Mouse (Mus musculus) neural tube, embryonic 14.5 days (tissue): Measurements from ENCODE around the gene Vstm2l. TPM values are rescaled to one million over a fixed set of nuclear protein-coding genes. Genes with fewer than 3 reads are reported as not detected.
A peak's percentile ranks its signal among the peaks of the same experiment; 100 is the strongest.

Source experiments
- ATAC-seq: fragments of 200-750 bp; cut with Nextera tagmentation; 2 replicates; pipeline ENCODE4 v1.8.0; 2017; ENCODE audit warnings: low read depth, mild to moderate bottlenecking, moderate TSS enrichment, moderate library complexity
- H3K27ac ChIP-seq: fragments of 300-500 bp; sonication (generic); 2 replicates; pipeline ENCODE4 v1.5.1; 2014; ENCODE audit warnings: low read depth, mild to moderate bottlenecking, control low read depth, low read length, moderate library complexity, mixed read lengths
- H3K27me3 ChIP-seq: fragments of 300-500 bp; sonication (generic); 2 replicates; pipeline ENCODE4 v1.6.1; 2014; ENCODE audit warnings: low read length; ENCODE audit not compliant: control insufficient read depth, insufficient read depth
- H3K36me3 ChIP-seq: fragments of 300-500 bp; sonication (generic); 2 replicates; pipeline ENCODE4 v1.6.1; 2014; ENCODE audit warnings: low read length, mixed read lengths; ENCODE audit not compliant: control insufficient read depth, insufficient read depth
- H3K4me1 ChIP-seq: fragments of 300-500 bp; sonication (generic); 2 replicates; pipeline ENCODE4 v1.6.1; 2014; ENCODE audit warnings: low read length; ENCODE audit not compliant: control insufficient read depth, insufficient read depth
- H3K4me2 ChIP-seq: fragments of 300-500 bp; sonication (generic); 2 replicates; pipeline ENCODE4 v1.6.1; 2014; ENCODE audit warnings: mild to moderate bottlenecking, low read depth, low read length, control low read depth
- H3K4me3 ChIP-seq: fragments of 300-500 bp; sonication (generic); 2 replicates; pipeline ENCODE4 v1.5.1; 2014; ENCODE audit warnings: low read depth, low read length, control low read depth, mixed read lengths
- H3K9ac ChIP-seq: fragments of 300-500 bp; sonication (generic); replicated peaks from 2 replicates; pipeline ENCODE4 v1.6.1; 2014; ENCODE audit warnings: low read depth, mild to moderate bottlenecking, control low read depth, low read length, mixed read lengths
- H3K9me3 ChIP-seq: fragments of 300-500 bp; sonication (generic); 2 replicates; pipeline ENCODE4 v1.6.1; 2016; ENCODE audit warnings: low read length; ENCODE audit not compliant: control insufficient read depth
- WGBS: fragments of 180-500 bp; shearing (Covaris S2); extraction: QIAGEN DNeasy Blood & Tissue Kit; methylation state at CpG from one replicate; pipeline ENCODE4 v1.1.7; 2014; 5-methylcytosine and 5-hydroxymethylcytosine counted together
- polyA plus RNA-seq: library from polyadenylated mRNA; unstranded; fragments of >200 nt; fragmentation: Nextera tagmentation; extraction: Ambion mirVana; gene quantifications from 2 replicates; pipeline ENCODE4 v1.2.1, GENCODE M21; 2014

The Vstm2l gene
- polyA plus RNA-seq, 1 experiment from 2014 or later = 60.0 TPM

DNA sequence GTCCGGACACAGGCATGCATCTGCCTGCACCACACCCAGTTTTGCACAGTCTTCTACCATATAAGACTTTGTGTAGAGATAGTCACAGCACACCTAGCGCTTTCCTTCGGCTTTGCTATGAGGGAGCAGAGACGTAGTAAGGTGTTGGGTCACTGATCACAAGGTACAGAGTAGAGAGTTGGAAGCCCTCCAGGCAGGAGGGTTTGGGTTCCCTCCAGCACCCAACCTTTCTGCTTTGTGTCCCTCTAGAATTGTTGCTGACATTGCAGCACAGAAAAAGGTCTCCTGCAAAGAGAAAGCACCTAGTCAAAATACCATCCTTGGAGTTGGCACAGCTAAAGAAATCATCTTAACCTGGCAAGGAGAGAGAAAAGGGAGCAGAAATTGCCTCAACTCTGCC is 78.0 kb downstream of the Vstm2l start:
- Histone ChIP-seq H3K36me3 (peaks cover 3% of the 10 kb centered on the region; the same call in 1 of the 2 replicates), H3K27ac (peak overlapping the region; percentile 45; the same call in 1 of the 2 replicates), H3K4me1 (peaks cover 23% of the 10 kb centered on the region; the same call in 1 of the 2 replicates), H3K9ac (no peak overlapping the region), H3K4me2 (no peak overlapping the region), H3K9me3 (no peaks in the 10 kb centered on the region), H3K27me3 (no peaks in the 10 kb centered on the region), H3K4me3 (no peak overlapping the region)
- ATAC-seq = no peak
- WGBS = 95% methylated on average over 4 of the region's 4 CpGs

Other genes with a start within 250 kb of the Vstm2l start
- 59.4 and 65.6 TPM in 2 replicates for gene Ctnnbl1, start 177.3 kb upstream of the Vstm2l start, polyA plus RNA-seq
- gene Tti1, start 113.8 kb downstream of the Vstm2l start, polyA plus RNA-seq = 13.8 and 16.9 TPM in 2 replicates
- gene Rprd1b, start 113.8 kb downstream of the Vstm2l start, polyA plus RNA-seq = 34.4 and 38.6 TPM in 2 replicates
- 1.7 and 7.0 TPM in 2 replicates for gene Tgm2, start 231.8 kb downstream of the Vstm2l start, polyA plus RNA-seq